Mouse (Mus musculus): Measurements from ENCODE around the gene Ttc38.
"Not testable (repeated sequence)": the region's sequence is repeated elsewhere in the genome, so short reads cannot be mapped to it uniquely, and the experiment has no call there.

Ttc38 gene

GRCm38 (mm10) chr15:85822011-85822359 lies 10.1 kb upstream of the Ttc38 start:
- DNase-seq (ENCODE audit: low spot score) = no peak

GRCm38 (mm10) chr15:85826676-85827075 lies 5.4 kb upstream of the Ttc38 start:
- DNase-seq (ENCODE audit: low spot score) = no peak

- no peak for DNase-seq (ENCODE audit: low spot score)
These were observed 4.0 kb upstream of the Ttc38 start for GRCm38 (mm10) chr15:85828071-85828470.

GRCm38 (mm10) chr15:85829470-85829869 lies 2.6 kb upstream of the Ttc38 start:
- no peak for DNase-seq (ENCODE audit: low spot score)

GRCm38 (mm10) chr15:85832599-85832998 lies 493 bp downstream of the Ttc38 start:
- DNase-seq (ENCODE audit: low spot score) = no peak

GRCm38 (mm10) chr15:85835335-85835734 lies 3.2 kb downstream of the Ttc38 start:
- no peak for DNase-seq (ENCODE audit: low spot score)

- DNase-seq (ENCODE audit: low spot score) = no peak
These were observed 4.8 kb downstream of the Ttc38 start for GRCm38 (mm10) chr15:85836887-85837286.

- peak; percentile 5 for DNase-seq (ENCODE audit: low spot score)
These were observed 8.9 kb downstream of the Ttc38 start for GRCm38 (mm10) chr15:85840983-85841382.

GRCm38 (mm10) chr15:85841796-85842360 lies 9.8 kb downstream of the Ttc38 start:
- no peak for DNase-seq (ENCODE audit: low spot score)

GRCm38 (mm10) chr15:85845071-85845470 lies 13.0 kb downstream of the Ttc38 start:
- DNase-seq (ENCODE audit: low spot score) = no peak

GRCm38 (mm10) chr15:85851656-85852392 lies 19.7 kb downstream of the Ttc38 start:
- no peak for DNase-seq (ENCODE audit: low spot score)

- DNase-seq (ENCODE audit: low spot score) = no peak
These were observed 26.9 kb downstream of the Ttc38 start for GRCm38 (mm10) chr15:85858980-85859489.

- peak; percentile 94 for DNase-seq (ENCODE audit: low spot score)
These were observed 27.5 kb downstream of the Ttc38 start, which contains the start of gene Gtse1 for GRCm38 (mm10) chr15:85859490-85860031. TSS of gene Gtse1 (plus strand) at chr15:85859745.

- DNase-seq (ENCODE audit: low spot score) = not testable (repeated sequence)
These were observed 33.8 kb downstream of the Ttc38 start for GRCm38 (mm10) chr15:85865913-85866312.

GRCm38 (mm10) chr15:85867696-85868095 lies 35.6 kb downstream of the Ttc38 start:
- DNase-seq (ENCODE audit: low spot score) = peak; percentile 72

- DNase-seq (ENCODE audit: low spot score) = no peak
These were observed 45.2 kb downstream of the Ttc38 start for GRCm38 (mm10) chr15:85877336-85877735.

GRCm38 (mm10) chr15:85878848-85879497 lies 46.9 kb downstream of the Ttc38 start, which contains the start of gene Trmu:
TSS of gene Trmu (plus strand) at chr15:85879312.
- DNase-seq (ENCODE audit: low spot score) = peak; percentile 84

GRCm38 (mm10) chr15:85879498-85879895 lies 47.4 kb downstream of the Ttc38 start:
- no peak for DNase-seq (ENCODE audit: low spot score)

- DNase-seq (ENCODE audit: low spot score) = no peak
These were observed 53.5 kb downstream of the Ttc38 start for GRCm38 (mm10) chr15:85885606-85886005.

GRCm38 (mm10) chr15:85889235-85889634 lies 57.1 kb downstream of the Ttc38 start:
- DNase-seq (ENCODE audit: low spot score) = no peak

GRCm38 (mm10) chr15:85891971-85892370 lies 59.9 kb downstream of the Ttc38 start:
- no peak for DNase-seq (ENCODE audit: low spot score)

GRCm38 (mm10) chr15:85892498-85893118 lies 60.5 kb downstream of the Ttc38 start:
- no peak for DNase-seq (ENCODE audit: low spot score)
